Mouse (Mus musculus): ENCODE measurements around the gene Timm22.

Timm22 gene

GRCm38 (mm10) chr11:76436864-76437437, 30.2 kb downstream of the Timm22 start:
- DNase-seq = peak; percentile 34 to 38

DNA sequence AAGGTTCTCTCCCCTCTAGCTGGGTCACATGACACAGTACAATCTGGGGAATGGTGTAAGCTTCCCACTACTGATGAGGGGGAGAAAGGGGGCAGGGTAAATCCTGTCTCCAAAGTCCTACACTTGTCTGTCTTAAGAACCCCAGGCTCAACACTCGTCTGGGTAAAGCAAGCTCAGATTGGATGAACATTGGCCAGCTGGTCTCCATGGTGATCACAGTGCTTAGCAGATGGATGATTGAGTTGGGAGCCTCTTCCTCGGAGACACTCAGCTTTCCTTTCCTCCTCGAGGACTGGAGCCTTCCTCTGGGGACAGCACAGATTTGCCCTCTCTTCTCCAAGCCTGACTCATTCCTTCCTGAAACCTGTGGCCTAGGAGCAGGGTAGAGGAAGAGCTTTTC, 32.9 kb downstream of the Timm22 start:
- DNase-seq = no peak

- DNase-seq = no peak
These were observed 38.7 kb downstream of the Timm22 start for GRCm38 (mm10) chr11:76445459-76445858.

DNA sequence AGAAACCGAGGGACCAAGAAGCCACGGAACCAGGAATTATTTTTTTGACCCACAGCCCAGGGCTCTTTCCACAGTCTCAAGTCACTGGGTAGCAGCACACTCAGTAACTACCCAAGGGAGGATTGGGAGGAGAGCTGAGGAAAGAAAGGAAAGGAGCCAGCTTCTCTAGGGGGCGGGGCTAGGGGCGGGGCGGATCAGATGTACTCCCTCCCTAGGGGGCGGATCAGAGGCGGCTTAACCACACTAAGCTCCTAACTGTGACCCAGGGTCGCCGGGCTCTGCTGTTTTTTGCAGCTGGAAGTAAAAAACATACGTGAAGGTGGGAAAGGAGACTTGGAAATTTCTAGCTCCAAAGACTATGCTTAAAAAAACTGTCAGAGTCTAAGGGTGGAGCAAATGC, 39.5 kb downstream of the Timm22 start:
- peak in 1 of 2 experiments; percentile 15 for DNase-seq

GRCm38 (mm10) chr11:76449520-76450201, 42.9 kb downstream of the Timm22 start:
- peak; percentile 31 to 40 for DNase-seq

DNA sequence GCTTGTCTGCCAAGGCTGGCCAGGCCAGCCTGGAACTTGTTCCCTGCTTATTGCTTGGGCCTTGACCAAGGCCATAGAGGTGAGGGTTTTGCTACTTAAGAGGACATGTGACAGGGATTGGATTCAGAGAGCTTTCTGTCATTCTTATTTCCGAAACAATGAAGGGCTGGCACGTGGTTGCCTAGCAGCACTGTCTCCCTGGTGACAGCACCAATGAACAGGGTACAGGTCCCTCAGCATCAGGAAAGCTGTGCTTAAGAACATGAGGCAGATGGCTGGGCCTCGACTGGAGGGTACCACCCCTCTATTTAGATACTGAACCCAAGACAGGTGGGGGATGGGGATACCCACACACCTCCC, 43.4 kb downstream of the Timm22 start:
- no peak for DNase-seq

DNA sequence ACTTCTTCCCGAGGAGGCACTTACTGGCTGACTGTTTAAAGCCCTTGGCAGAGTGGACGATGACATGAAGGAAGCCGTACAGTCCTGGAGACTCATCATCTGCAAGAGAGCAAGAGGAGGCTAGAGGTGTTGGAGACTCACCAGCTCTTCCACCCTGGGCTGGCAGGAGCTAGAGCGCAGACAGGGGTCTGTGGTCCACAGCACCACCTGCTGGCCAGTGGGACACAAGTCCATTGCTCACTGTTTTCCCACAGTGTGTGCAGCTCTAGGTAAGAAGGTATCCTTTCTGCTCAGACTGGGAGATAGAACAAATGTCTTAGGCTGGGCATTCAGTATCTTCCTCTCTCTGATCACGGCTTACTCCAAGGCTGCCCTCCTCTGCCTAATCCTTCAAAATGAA, 47.7 kb downstream of the Timm22 start:
- peak; percentile 42 to 66 for DNase-seq

GRCm38 (mm10) chr11:76456233-76456632, 49.5 kb downstream of the Timm22 start:
- peak; percentile 73 to 91 for DNase-seq

DNA sequence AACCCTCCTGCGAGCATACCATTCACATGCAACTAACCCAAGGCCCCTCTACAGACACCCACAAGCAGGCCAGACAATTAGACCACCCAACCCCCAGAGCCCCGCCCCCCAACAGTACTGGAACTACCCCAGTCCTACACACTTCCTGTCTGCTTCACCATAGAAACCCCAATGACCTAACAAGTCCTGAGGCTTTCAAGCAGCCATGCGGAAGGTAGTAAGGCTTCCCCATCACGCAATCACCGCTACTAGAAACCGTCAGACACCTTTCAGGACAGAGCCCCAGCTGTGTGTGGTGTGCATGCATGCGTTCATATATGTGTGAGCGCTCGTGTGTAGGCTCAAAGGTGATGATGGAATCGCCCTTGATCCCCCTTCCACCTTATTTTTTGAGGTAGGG, 50.1 kb downstream of the Timm22 start:
- no peak for DNase-seq

- no peak for DNase-seq
These were observed 52.0 kb downstream of the Timm22 start for GRCm38 (mm10) chr11:76458730-76459129.

- no peak for DNase-seq
These were observed 52.7 kb downstream of the Timm22 start for GRCm38 (mm10) chr11:76459489-76459888.

DNA sequence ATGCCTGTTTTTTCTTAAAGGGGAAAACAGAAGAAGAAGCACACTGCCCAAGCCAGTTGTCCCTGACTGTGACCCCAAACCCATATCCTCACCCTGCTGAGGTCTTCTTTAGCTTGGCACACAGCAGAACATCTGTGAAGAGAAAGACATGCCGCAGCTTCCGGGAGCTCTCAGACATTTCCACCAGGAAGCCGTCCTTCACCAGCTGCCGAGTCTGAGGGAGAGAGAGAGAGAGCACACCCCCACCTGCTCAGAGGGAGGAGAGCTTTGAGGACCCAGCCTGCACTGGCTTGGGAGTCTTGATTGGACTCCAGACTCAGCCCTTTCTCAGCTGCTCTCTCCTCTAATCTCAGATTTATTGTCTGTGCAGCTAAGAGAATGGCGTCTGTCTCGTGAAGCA, 54.4 kb downstream of the Timm22 start:
- DNase-seq = no peak

- DNase-seq = no peak
These were observed 54.9 kb downstream of the Timm22 start for GRCm38 (mm10) chr11:76461696-76462095.

GRCm38 (mm10) chr11:76465879-76466278, 59.1 kb downstream of the Timm22 start:
- no peak for DNase-seq
